Mouse (Mus musculus) forebrain, postnatal 0 days (tissue): ENCODE measurements around the gene Mapk10. TPM values are rescaled to one million over a fixed set of nuclear protein-coding genes. Genes with fewer than 3 reads are reported as not detected.

Experiments
- ATAC-seq: fragments of 200-750 bp; cut with Nextera tagmentation; 2 replicates; pipeline ENCODE4 v1.8.0; 2017; ENCODE audit warnings: mild to moderate bottlenecking, moderate library complexity
- DNase-seq: peaks from one replicate; pipeline ENCODE4 v3.0.0-alpha.2; 2015
- H3K27ac ChIP-seq: fragments of 300-500 bp; sonication (generic); 2 replicates; pipeline ENCODE4 v1.5.1; 2014; ENCODE audit warnings: low read depth, mild to moderate bottlenecking, antibody characterized with exemption, low read length, moderate library complexity, mixed read lengths
- H3K27me3 ChIP-seq: fragments of 300-500 bp; sonication (generic); 2 replicates; pipeline ENCODE4 v1.6.1; 2014; ENCODE audit warnings: mild to moderate bottlenecking, low read length, mixed read lengths; ENCODE audit not compliant: insufficient read depth
- H3K36me3 ChIP-seq: fragments of 300-500 bp; sonication (generic); 2 replicates; pipeline ENCODE4 v1.6.1; 2014; ENCODE audit warnings: mild to moderate bottlenecking, moderate library complexity; ENCODE audit not compliant: insufficient read depth
- H3K4me1 ChIP-seq: fragments of 300-500 bp; sonication (generic); 2 replicates; pipeline ENCODE4 v1.6.1; 2014; ENCODE audit warnings: antibody characterized with exemption; ENCODE audit not compliant: insufficient read depth
- H3K4me2 ChIP-seq: fragments of 300-500 bp; sonication (generic); 2 replicates; pipeline ENCODE4 v1.6.1; 2014; ENCODE audit warnings: low read depth, mild to moderate bottlenecking, moderate library complexity
- H3K4me3 ChIP-seq: fragments of 300-500 bp; sonication (generic); 2 replicates; pipeline ENCODE4 v1.5.1; 2014; ENCODE audit warnings: low read depth, low read length, mixed read lengths
- H3K9ac ChIP-seq: fragments of 300-500 bp; sonication (generic); 2 replicates; pipeline ENCODE4 v1.6.1; 2014; ENCODE audit warnings: mild to moderate bottlenecking
- H3K9me3 ChIP-seq: fragments of 300-500 bp; sonication (generic); 2 replicates; pipeline ENCODE4 v1.6.1; 2016; ENCODE audit warnings: low read length
- CTCF ChIP-seq: sonication (generic); IDR thresholded peaks from 2 replicates; pipeline ENCODE4 v1.5.1; 2016; ENCODE audit warnings: antibody characterized with exemption, control low read depth, low read depth
- WGBS: fragments of 180-500 bp; shearing (Covaris S2); extraction: QIAGEN DNeasy Blood & Tissue Kit; methylation state at CpG from one replicate; pipeline ENCODE4 v1.1.7; 2014; 5-methylcytosine and 5-hydroxymethylcytosine counted together
- polyA plus RNA-seq: library from polyadenylated mRNA; unstranded; fragments of >200 nt; fragmentation: Nextera tagmentation; extraction: Ambion mirVana; gene quantifications from 2 replicates; pipeline ENCODE4 v1.2.1, GENCODE M21; 2015
- total RNA-seq: library from RNA; depleted of rRNA; stranded (reverse); fragments of >200 nt; gene quantifications from 2 replicates; pipeline ENCODE4 v1.2.3, GENCODE M21; 2014

The Mapk10 gene
- total and polyA plus RNA-seq, 2 experiments from 2014 or later = 41.5 to 89.2 TPM

- ATAC-seq = peak; percentile 61
- TF ChIP-seq CTCF = no peak
- H3K9ac ChIP-seq = no peak overlapping the region
These were observed 188.5 kb downstream of the Mapk10 start for GRCm38 (mm10) chr5:103022504-103023172.

GRCm38 (mm10) chr5:103021479-103021878 is 189.7 kb downstream of the Mapk10 start:
- H3K36me3 ChIP-seq = no peaks in the 10 kb centered on the region
- peak overlapping the region; percentile 64 for H3K27ac ChIP-seq
- peaks cover 3% of the 10 kb centered on the region for H3K4me1 ChIP-seq
- no peaks in the 10 kb centered on the region for H3K27me3 ChIP-seq
- 52% methylated on average over 8 of the region's 8 CpGs for WGBS
- no peak overlapping the region for H3K4me3 ChIP-seq
- H3K4me2 ChIP-seq = no peak overlapping the region
- H3K9ac ChIP-seq = no peak overlapping the region
- no peak for TF ChIP-seq CTCF
- ATAC-seq (peak; percentile 65), DNase-seq (peak; percentile 52)
- no peaks in the 10 kb centered on the region for H3K9me3 ChIP-seq

More at GRCm38 (mm10) chr5:103022504-103023172, 188.5 kb downstream of the Mapk10 start:
- Histone ChIP-seq H3K4me1 (peaks cover 3% of the 10 kb centered on the region), H3K4me2 (no peak overlapping the region), H3K27ac (peak overlapping the region; percentile 71), H3K27me3 (no peaks in the 10 kb centered on the region), H3K4me3 (no peak overlapping the region), H3K9me3 (no peaks in the 10 kb centered on the region), H3K36me3 (no peaks in the 10 kb centered on the region)
- WGBS = 52% methylated on average over 7 of the region's 7 CpGs
- DNase-seq = peak; percentile 43

GRCm38 (mm10) chr5:103020954-103021353 is 190.2 kb downstream of the Mapk10 start:
- Histone ChIP-seq H3K9me3 (no peaks in the 10 kb centered on the region), H3K4me2 (no peak overlapping the region), H3K4me1 (peaks cover 3% of the 10 kb centered on the region), H3K27ac (peak overlapping the region; percentile 64; the same call in 1 of the 2 replicates), H3K36me3 (no peaks in the 10 kb centered on the region), H3K4me3 (no peak overlapping the region), H3K27me3 (no peaks in the 10 kb centered on the region), H3K9ac (no peak overlapping the region)
- DNase-seq (peak; percentile 62), ATAC-seq (peak; percentile 88)
- TF ChIP-seq CTCF = no peak
- 8% methylated on average over 3 of the region's 3 CpGs for WGBS

- H3K27me3 ChIP-seq = no peaks in the 10 kb centered on the region
- H3K4me2 ChIP-seq = no peak overlapping the region
- H3K4me3 ChIP-seq = no peak overlapping the region
- H3K9me3 ChIP-seq = no peaks in the 10 kb centered on the region
- 72% methylated on average over 5 of the region's 5 CpGs for WGBS
- H3K9ac ChIP-seq = no peak overlapping the region
- no peak for TF ChIP-seq CTCF
- peak overlapping the region; percentile 64; the same call in 1 of the 2 replicates for H3K27ac ChIP-seq
- DNase-seq = no peak
- no peaks in the 10 kb centered on the region for H3K36me3 ChIP-seq
- peaks cover 3% of the 10 kb centered on the region for H3K4me1 ChIP-seq
- ATAC-seq = no peak
These were observed 191.0 kb downstream of the Mapk10 start for GRCm38 (mm10) chr5:103020127-103020526.

- Histone ChIP-seq H3K9ac (no peak overlapping the region), H3K27me3 (no peaks in the 10 kb centered on the region), H3K27ac (no peak overlapping the region), H3K9me3 (no peaks in the 10 kb centered on the region), H3K36me3 (no peaks in the 10 kb centered on the region), H3K4me3 (no peak overlapping the region), H3K4me2 (no peak overlapping the region), H3K4me1 (peaks cover 3% of the 10 kb centered on the region)
- DNase-seq = no peak
- no peak for TF ChIP-seq CTCF
- ATAC-seq = no peak
- 88% methylated on average over 7 of the region's 7 CpGs for WGBS
These were observed 193.5 kb downstream of the Mapk10 start for GRCm38 (mm10) chr5:103017637-103018036.

- no peaks in the 10 kb centered on the region for H3K4me1 ChIP-seq
- peak; percentile 54 for DNase-seq
- no peak overlapping the region for H3K4me3 ChIP-seq
- WGBS = 54% methylated on average over 4 of the region's 4 CpGs
- H3K9me3 ChIP-seq = no peaks in the 10 kb centered on the region
- TF ChIP-seq CTCF = no peak
- no peak overlapping the region for H3K4me2 ChIP-seq
- peak; percentile 73 for ATAC-seq
- H3K36me3 ChIP-seq = no peaks in the 10 kb centered on the region
- H3K9ac ChIP-seq = no peak overlapping the region
- no peaks in the 10 kb centered on the region for H3K27me3 ChIP-seq
- H3K27ac ChIP-seq = peak overlapping the region; percentile 4; the same call in 1 of the 2 replicates
These were observed 196.8 kb downstream of the Mapk10 start for GRCm38 (mm10) chr5:103014309-103014708.

- no peaks in the 10 kb centered on the region for H3K9me3 ChIP-seq
- no peak overlapping the region for H3K27ac ChIP-seq
- ATAC-seq (no peak), DNase-seq (peak; percentile 61)
- H3K36me3 ChIP-seq = peaks cover 2% of the 10 kb centered on the region; the same call in 1 of the 2 replicates
- H3K27me3 ChIP-seq = no peaks in the 10 kb centered on the region
- H3K4me2 ChIP-seq = no peak overlapping the region
- no peak overlapping the region for H3K4me3 ChIP-seq
- H3K9ac ChIP-seq = no peak overlapping the region
- no peak for TF ChIP-seq CTCF
- 49% methylated on average over 4 of the region's 4 CpGs for WGBS
- H3K4me1 ChIP-seq = no peaks in the 10 kb centered on the region
These were observed 202.2 kb downstream of the Mapk10 start for GRCm38 (mm10) chr5:103008894-103009293.
